Mouse (Mus musculus) limb, embryonic 14.5 days (tissue): ENCODE data around the gene Mtr. TPM values are rescaled to one million over a fixed set of nuclear protein-coding genes. Genes with fewer than 3 reads are reported as not detected.

Source experiments
- ATAC-seq: fragments of 200-750 bp; cut with Nextera tagmentation; 2 replicates; pipeline ENCODE4 v1.8.0; 2017; ENCODE audit warnings: low read depth, moderate number of reproducible peaks, moderate TSS enrichment; ENCODE audit not compliant: low FRiP score
- DNase-seq: peaks from one replicate; pipeline ENCODE4 v3.0.0-alpha.2; 2015; ENCODE audit warnings: low spot score
- H3K27ac ChIP-seq: fragments of 300-500 bp; sonication (generic); replicated peaks from 2 replicates; pipeline ENCODE4 v1.5.1; 2014; ENCODE audit warnings: low read depth, mild to moderate bottlenecking, low read length, moderate library complexity, mixed read lengths
- H3K27me3 ChIP-seq: fragments of 300-500 bp; sonication (generic); 2 replicates; pipeline ENCODE4 v1.6.1; 2014; ENCODE audit warnings: low read length, mixed read lengths; ENCODE audit not compliant: control insufficient read depth, insufficient read depth
- H3K36me3 ChIP-seq: fragments of 300-500 bp; sonication (generic); 2 replicates; pipeline ENCODE4 v1.6.1; 2014; ENCODE audit warnings: mild to moderate bottlenecking, low read length, moderate library complexity, mixed read lengths; ENCODE audit not compliant: control insufficient read depth, insufficient read depth
- H3K4me1 ChIP-seq: fragments of 300-500 bp; sonication (generic); 2 replicates; pipeline ENCODE4 v1.6.1; 2014; ENCODE audit warnings: antibody characterized with exemption, low read length, mixed read lengths; ENCODE audit not compliant: control insufficient read depth, insufficient read depth
- H3K4me2 ChIP-seq: fragments of 300-500 bp; sonication (generic); replicated peaks from 2 replicates; pipeline ENCODE4 v1.6.1; 2014; ENCODE audit warnings: low read depth, mild to moderate bottlenecking, low read length, moderate library complexity; ENCODE audit not compliant: severe bottlenecking
- H3K4me3 ChIP-seq: fragments of 300-500 bp; sonication (generic); replicated peaks from 2 replicates; pipeline ENCODE4 v1.5.1; 2014; ENCODE audit warnings: low read length
- H3K9ac ChIP-seq: fragments of 300-500 bp; sonication (generic); 2 replicates; pipeline ENCODE4 v1.6.1; 2014; ENCODE audit warnings: mild to moderate bottlenecking, low read depth, low read length, moderate library complexity; ENCODE audit not compliant: severe bottlenecking
- H3K9me3 ChIP-seq: fragments of 300-500 bp; sonication (generic); 2 replicates; pipeline ENCODE4 v1.6.1; 2016; ENCODE audit warnings: low read length; ENCODE audit not compliant: control insufficient read depth
- POLR2A ChIP-seq: fragments of 200-500 bp; IDR thresholded peaks from 2 replicates; pipeline ENCODE4 v1.8.0; 2012; ENCODE audit warnings: inconsistent platforms, mild to moderate bottlenecking, moderate library complexity, borderline replicate concordance; ENCODE audit not compliant: insufficient read depth, insufficient read length; ENCODE audit errors: extremely low read depth
- WGBS: fragments of 180-500 bp; shearing (Covaris S2); extraction: QIAGEN DNeasy Blood & Tissue Kit; methylation state at CpG from one replicate; pipeline ENCODE4 v1.1.7; 2014; 5-methylcytosine and 5-hydroxymethylcytosine counted together
- polyA plus RNA-seq, 2 experiments: library from polyadenylated mRNA; depleted of rRNA in 1 of 2; stranded (reverse) in 1 of 2; unstranded in 1 of 2; fragments of >200 nt; fragmentation: Nextera tagmentation in 1 of 2; extraction: Ambion mirVana in 1 of 2; gene quantifications; 2 replicates each; pipeline versions ENCODE4 v1.2.1 to v1.2.3; 2012 to 2014

The Mtr gene
- polyA plus RNA-seq, 2 experiments, result 15.9 to 21.4 TPM

DNA sequence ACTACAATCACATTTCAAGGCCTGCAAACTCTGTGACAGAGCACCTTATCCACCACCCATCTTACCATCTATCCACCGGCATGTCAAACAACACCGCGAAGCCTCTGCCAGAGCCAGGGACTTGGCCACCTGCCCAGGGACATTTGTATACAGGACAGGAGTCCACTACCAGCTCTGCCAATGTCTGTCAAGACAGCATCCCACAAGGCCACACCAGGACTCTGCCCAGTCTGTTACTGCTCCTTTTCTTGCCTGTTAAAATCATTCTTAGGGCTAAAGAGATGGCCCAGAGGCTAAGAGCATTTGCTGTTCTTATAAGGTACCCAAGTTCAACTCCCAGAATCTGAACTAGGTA lies 97.8 kb downstream of the Mtr start:
- DNase-seq (no peak), ATAC-seq (no peak)
- Histone ChIP-seq H3K9me3 (no peaks in the 10 kb centered on the region), H3K9ac (no peak overlapping the region), H3K36me3 (no peaks in the 10 kb centered on the region), H3K4me3 (no peak overlapping the region), H3K27me3 (no peaks in the 10 kb centered on the region), H3K4me1 (no peaks in the 10 kb centered on the region), H3K4me2 (no peak overlapping the region), H3K27ac (no peak overlapping the region)
- no peak for TF ChIP-seq POLR2A
- 89% methylated on average over 3 of the region's 3 CpGs for WGBS

DNA sequence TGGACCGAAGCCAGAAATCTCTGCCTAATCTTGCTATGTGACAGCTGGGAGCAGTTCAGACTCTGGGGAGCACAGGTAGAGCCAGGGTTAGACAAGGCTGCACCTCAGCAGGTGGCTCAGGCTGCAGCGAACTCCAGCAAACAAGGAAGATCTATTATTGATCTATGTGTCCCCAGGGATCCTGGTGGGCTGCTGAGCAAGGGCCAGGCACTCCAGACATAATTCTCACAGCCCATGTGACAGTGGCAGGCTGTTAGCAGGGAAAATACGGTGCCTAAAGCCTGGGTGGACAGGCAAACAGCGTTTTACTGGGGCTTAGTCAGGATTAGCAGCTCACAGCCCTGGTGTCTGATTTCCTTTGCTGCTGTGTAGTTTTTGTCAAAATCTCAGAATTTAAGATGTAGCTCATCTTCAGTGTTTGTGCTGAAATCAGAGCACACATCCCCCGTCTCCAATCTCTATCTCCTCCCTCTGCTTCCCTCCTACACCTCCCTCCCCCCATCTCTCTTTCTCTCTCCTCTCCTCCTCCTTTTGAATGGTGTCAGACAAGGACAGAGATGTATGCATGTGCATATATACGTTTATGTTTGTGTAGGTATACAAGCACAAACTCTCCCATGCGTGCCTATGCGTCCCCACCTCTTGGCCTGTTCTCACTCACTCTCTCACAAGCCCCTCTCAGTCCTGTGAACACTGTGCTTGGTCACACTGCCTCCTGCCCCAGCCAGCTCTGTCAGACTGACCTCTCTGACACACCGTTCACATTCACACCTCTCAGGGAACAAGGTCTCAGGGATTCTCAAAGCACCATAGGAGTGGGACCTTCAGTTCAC lies 98.4 kb downstream of the Mtr start:
- WGBS, result 50% methylated on average over 9 of the region's 9 CpGs
- H3K27ac ChIP-seq, result no peak overlapping the region
- no peak for TF ChIP-seq POLR2A
- H3K9ac ChIP-seq, result no peak overlapping the region
- no peaks in the 10 kb centered on the region for H3K27me3 ChIP-seq
- DNase-seq, result no peak
- H3K4me1 ChIP-seq, result no peaks in the 10 kb centered on the region
- H3K36me3 ChIP-seq, result no peaks in the 10 kb centered on the region
- H3K9me3 ChIP-seq, result no peaks in the 10 kb centered on the region
- H3K4me3 ChIP-seq, result no peak overlapping the region
- no peak for ATAC-seq
- no peak overlapping the region for H3K4me2 ChIP-seq

DNA sequence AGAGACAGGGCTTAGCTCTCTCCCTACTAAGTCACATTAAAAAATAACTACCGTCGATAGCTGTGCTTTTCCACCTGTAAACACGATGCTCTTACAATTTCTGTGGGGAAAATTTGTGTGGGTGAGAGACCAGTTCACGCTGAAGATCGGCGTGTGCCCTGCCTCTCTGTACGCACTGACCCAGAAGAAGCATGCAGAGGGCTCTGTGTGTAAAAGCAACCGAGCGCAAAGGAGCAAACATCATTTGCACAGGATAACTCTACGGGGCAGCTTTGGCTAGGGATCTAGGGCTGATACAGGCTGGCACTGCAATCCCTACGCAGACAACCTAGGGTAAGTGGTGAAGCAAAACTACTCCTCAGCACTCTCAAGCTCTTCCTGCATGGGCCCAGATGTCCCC lies 104.0 kb downstream of the Mtr start:
- no peak for TF ChIP-seq POLR2A
- no peak overlapping the region for H3K27ac ChIP-seq
- no peaks in the 10 kb centered on the region for H3K27me3 ChIP-seq
- H3K36me3 ChIP-seq, result no peaks in the 10 kb centered on the region
- no peak overlapping the region for H3K4me3 ChIP-seq
- WGBS, result 85% methylated on average over 11 of the region's 11 CpGs
- no peak for ATAC-seq
- no peak overlapping the region for H3K9ac ChIP-seq
- H3K9me3 ChIP-seq, result no peaks in the 10 kb centered on the region
- DNase-seq, result no peak
- no peaks in the 10 kb centered on the region for H3K4me1 ChIP-seq
- no peak overlapping the region for H3K4me2 ChIP-seq

DNA sequence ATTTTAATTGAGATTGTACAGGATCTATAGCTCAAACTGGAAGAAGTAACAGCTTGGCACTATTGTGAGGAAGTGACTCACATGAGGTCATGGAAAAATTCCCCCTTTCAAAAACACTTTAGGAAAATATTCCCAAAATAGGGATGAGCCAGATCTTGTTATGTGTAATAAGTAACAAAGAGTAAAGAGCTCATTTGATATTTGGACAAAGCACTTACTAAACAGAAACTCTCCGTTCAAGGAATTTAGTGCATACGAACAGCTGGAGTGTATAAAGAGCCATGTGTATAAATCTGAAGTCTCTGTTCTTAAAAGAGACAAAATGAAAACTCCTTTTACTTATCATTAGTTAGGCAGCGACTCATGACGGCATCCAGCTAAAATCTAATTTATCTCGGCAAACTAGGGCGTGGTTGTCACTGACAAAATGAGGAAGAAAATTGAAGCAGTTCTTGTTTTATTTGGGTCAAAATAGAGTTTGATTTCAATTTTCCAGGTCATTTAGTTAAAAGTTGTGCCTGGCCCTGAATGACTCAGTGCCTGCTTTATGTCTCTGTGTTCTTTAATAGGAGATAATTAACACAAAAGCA lies 110.9 kb downstream of the Mtr start:
- Histone ChIP-seq H3K27me3 (no peaks in the 10 kb centered on the region), H3K9me3 (no peaks in the 10 kb centered on the region), H3K4me1 (no peaks in the 10 kb centered on the region), H3K36me3 (no peaks in the 10 kb centered on the region), H3K4me2 (no peak overlapping the region), H3K9ac (no peak overlapping the region), H3K27ac (no peak overlapping the region), H3K4me3 (no peak overlapping the region)
- ATAC-seq, result no peak
- 78% methylated on average over 6 of the region's 6 CpGs for WGBS
- DNase-seq, result no peak
- TF ChIP-seq POLR2A, result no peak

DNA sequence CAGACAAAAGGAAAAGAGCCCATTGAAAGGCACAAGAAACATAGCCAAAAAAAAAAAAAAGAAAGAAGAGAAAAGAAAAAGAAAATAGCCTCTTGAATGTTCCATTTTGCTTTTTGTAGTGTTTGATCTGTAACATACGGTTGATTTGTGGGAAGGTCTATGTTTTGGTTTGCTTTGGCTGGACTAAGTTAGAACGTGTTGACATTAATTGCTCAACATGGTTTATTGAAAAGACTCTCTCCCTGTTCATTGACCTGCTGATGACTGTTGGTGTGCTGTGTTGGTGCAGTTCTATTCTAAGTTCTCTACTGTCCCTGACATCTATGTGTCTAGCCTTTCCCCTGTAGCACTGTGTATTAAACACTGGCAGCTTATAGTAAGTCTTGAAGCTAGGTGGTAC lies 111.5 kb downstream of the Mtr start:
- Histone ChIP-seq H3K36me3 (no peaks in the 10 kb centered on the region), H3K4me2 (no peak overlapping the region), H3K27ac (no peak overlapping the region), H3K9me3 (no peaks in the 10 kb centered on the region), H3K27me3 (no peaks in the 10 kb centered on the region), H3K4me3 (no peak overlapping the region), H3K4me1 (no peaks in the 10 kb centered on the region), H3K9ac (no peak overlapping the region)
- ATAC-seq, result no peak
- WGBS, result 75% methylated on average over 2 of the region's 2 CpGs
- no peak for DNase-seq
- TF ChIP-seq POLR2A, result no peak
